Mouse (Mus musculus): ENCODE data around the gene Htr2b.

Gene Htr2b

DNA sequence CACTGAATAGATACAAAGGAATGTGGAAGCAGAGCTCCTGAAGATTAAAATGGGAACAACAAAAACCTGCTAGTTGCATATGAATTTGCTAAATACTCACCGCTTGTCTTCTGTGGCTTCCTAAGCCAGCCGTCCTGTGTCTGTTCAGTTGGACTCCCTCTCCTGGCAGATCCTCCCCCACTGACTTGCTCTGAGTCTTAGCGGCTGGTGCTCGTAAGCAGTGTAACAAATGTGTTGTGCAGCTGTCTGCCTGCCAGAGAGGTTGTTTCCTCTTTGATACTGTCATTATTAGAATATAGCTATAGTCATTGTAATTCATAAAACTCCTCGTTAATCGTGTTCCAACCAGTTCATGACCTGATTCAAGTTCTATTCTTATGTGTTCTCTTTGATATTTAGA is at the start of gene Htr2b:
Htr2b (minus strand) TSS at position 192 of the 400 bp plus-strand sequence.
- peak; percentile 13 for DNase-seq (ENCODE audit: low spot score)

DNA sequence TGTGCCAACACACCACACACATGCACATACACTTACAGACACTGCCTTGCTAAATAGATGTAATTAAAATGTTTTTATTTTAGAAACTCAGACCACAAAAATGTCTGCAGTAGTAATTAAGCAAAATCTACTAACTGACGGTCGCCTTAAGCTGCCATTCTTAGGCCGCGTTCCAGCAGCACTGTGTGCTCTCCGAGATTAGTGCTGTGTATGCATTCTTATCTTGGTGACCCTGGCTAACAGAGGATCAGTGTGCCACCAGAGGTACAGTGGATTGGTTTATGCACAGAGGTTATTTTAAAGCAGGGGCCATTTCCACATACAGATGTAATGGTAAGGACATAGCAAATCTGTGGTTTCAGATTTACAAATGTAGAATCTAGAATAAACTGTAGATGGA is 49.3 kb upstream of the Htr2b start:
- no peak for DNase-seq (ENCODE audit: low spot score)

DNA sequence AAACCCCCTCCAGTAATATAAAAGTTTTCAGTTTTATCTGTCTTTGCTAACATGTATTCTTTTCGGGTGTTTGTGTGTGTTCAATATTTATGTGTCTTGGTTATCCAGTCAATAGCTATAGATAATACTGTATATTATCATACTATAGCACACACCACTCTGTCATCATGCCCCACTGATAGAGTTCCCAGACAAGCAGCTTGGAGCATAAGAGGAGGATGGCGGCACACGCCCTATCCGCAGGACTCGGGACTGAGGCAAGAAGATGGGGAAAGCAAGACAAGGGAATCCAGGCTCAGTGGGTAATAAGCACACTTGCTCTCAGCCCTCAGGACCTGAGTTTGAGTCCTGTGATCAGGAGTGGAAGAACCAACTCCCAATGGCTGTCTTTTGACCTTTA is 48.7 kb upstream of the Htr2b start:
- no peak for DNase-seq (ENCODE audit: low spot score)

DNA sequence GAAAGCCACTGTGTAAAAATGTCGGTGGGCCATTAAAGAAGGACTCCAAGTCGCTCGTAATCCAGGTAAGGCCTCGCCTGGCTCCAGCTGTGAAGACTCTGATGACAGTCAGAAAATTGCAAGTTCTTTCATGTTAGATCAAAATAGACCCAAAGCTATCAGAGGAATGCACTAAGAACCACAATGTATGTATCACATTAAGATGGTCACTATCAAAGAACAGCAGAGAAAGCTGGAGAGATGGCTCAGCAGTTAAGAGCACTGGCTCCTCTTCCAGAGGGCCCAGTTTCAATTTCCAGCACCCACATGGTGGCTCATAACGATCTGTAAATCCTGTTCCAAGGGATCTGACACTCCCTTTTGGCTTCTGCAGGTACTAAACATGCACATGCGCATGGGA is 48.3 kb upstream of the Htr2b start:
- DNase-seq (ENCODE audit: low spot score), result no peak

DNA sequence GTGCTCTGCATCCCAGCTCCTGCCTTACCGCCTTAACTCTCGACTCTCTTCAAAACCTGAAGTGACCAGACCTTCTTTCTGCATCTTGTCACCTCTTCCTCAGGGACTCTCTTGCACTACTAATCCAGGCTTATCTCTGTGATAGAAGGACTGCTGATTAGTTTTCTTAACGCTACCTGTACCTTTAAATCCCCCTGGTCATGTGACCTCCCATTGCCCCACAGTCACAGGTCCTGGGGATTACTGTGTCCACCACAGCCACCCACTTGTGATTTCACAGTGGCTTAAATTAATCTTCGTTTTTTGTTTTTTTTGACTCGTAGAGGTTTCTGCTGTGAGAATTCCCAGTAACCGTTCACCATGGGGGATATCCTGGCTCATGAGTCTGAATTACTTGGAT is 44.8 kb upstream of the Htr2b start:
- no peak for DNase-seq (ENCODE audit: low spot score)

DNA sequence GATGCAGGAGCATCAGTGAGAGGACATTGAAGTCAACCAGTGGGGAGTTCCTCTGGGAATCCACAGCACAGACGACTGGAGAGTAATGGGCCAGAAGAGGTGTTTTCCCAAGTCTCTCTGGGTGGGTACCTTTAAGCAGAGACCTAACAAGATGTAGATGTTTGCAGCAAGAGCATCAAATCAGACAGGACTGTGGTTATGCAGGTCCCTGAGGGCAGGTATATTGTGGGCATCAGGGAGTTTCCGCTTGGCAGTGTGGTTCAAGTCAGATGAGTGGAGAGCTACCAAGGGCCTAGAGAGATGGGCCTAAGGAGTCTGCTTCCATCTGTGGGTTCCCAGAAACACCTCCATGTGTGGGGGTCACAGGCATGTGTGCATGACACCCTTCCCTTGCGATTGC is 44.3 kb upstream of the Htr2b start:
- DNase-seq (ENCODE audit: low spot score), result no peak

DNA sequence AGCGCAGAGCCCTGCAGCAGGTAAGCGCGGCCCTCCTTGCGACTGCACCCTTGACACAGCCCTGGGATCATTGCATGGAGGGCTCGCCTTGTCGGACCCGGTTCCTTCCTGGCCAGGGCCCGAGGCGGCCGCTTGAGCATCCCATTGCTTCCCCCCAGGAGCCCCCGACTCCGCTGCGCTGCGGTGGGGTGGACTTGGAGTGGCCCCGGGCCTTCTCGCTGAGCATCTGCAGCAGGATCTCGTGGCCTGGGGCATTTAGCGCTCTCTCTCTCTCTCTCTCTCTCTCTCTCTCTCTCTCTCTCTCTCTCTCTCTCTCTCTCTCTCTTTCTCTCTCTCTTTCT is 43.0 kb upstream of the Htr2b start:
- no peak for DNase-seq (ENCODE audit: low spot score)

DNA sequence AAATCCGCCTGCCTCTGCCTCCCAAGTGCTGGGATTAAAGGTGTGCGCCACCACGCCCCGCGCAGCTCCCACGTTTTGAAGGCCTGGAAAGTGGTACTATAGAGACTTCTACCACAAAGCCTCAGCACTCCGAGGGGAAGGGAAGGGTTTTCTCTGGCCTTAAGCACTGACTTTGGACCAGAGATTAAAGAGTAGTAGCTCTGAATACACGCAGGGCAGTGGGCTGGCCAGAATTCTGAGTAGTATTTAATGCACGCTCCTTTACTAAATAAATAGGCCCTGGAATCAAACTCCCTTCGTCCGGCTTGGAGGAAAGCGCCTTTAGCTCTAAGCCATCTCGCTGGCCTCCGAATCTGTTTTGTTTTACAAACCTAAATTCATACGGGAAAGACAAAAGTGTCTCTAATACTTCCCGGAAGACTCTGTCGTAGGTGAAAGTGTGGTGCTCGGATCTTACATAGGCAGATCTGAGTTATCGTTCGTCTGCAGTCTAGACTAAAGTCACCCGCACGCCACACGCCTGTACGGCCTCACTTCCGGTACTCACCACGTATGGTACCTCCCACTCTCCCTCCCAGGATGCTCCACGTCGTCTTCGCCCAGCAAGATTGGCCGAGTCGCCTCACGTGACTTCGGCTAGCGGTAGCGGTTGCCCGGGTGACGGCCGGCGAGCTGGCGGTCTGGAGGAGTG is 42.5 kb upstream of the Htr2b start, which contains the start of gene Armc9:
Armc9 (plus strand) TSS at position 648 of the 691 bp plus-strand sequence.
- peak; percentile 93 for DNase-seq (ENCODE audit: low spot score)

DNA sequence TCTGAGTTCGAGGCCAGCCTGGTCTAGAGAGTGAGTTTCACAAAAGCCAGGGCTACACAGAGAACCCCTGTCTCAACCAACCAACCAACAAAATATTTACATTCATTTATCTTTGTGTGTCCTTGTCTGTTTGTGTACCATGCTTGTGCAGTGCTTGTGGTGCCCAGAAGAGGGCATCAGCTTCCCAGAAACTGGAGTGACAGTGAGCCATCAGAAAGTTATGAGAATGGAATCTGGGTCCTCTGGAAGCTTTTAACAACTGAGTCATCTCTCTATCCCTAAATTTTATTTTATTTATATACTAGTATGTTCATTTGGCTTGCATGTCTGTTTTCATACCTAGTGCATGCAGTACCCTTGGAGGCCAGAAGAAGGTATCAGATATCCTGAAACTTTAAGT is 40.8 kb upstream of the Htr2b start:
- no peak for DNase-seq (ENCODE audit: low spot score)

DNA sequence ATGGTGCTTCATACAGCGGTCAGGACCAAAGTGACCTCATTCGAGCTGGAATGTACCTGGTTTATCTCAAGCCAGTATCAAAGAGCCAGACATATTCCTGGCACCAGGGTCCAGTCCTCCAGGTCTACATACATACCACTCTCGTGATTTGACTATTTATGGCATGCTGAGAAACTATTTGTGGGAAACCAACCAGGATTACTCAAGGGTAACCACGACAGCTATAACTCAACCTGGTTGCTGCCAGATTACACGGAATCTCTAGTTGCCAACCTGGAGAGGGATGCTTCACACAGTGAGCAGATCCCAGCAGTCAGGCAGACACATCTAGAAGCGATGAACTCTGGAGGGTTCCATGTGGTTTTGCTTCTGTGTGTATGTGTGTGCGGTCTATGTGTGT is 39.6 kb upstream of the Htr2b start:
- DNase-seq (ENCODE audit: low spot score), result no peak

DNA sequence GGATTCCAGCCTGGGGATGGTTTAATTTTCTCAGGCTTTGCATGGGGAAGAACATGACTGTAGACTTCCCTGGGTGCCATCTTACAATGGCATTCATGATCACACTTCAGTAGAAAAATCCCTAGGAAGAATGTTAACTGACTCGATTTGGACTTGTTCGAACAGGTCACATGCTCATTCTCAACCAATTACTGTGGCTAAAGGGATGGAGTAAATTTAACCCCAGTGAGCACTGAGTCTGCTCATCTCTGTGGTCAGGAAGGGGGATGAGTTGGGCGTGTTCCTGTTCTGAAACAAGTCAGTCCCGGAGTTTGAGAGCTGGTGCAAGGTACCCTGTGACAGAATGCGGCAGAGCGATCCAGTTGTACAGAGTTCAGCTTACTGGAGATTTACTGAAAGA is 39.2 kb upstream of the Htr2b start:
- no peak for DNase-seq (ENCODE audit: low spot score)

DNA sequence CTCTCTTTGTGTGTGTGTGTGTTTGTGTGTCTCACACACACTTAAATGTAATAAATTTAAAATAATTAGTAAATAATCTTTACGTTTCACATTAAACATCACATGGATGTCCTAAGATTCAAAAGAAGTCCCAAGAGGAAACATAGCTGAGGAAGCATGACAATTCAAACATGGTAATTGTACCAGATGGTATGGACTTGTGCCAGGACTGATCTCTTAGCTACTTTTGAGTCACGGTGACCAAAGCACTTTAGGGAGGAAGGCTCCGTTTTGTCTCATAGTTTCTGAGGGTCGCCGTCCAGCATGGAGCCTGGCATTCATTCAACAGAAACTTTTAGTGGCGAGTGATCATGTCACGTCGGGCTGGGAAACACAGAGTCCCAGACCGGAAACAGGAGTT is 36.4 kb upstream of the Htr2b start:
- DNase-seq (ENCODE audit: low spot score), result no peak

DNA sequence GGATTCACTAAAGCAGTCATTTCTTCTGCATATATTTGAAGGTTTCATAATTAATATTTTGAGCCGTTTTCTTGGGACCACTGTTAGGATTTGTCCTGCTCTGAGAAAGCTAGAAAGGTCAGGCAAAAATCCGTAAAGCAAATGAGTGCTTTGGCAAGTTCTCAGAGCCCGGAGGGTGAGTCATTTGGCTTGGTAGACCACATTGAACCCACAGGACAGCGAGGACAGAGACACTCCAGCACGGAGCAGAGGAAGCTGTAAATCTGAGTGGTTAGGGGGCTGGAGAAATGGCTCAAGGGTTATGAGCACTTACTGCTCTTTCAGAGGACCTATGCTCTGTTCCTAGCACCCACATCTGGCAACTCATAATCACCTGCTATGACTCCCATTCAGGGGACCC is 35.8 kb upstream of the Htr2b start:
- DNase-seq (ENCODE audit: low spot score), result no peak

DNA sequence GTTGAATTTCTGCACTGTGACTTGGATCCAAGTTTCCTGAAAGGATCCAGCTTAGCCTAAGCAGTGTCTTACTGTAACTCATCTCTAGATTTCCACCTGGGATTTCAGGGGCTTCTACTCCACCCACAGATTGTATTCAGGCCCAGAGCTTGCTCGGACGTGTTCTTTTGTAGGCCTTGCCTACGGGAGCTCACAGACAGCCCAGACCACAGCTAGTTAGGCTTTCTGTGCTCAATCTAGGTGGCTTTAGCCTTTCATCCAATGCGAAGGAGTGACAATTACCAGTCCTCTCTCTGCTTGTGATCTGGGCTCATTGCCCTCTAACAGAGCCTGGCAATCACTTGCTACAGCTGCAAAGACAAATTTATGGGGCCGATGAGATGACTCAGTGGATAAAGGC is 34.5 kb upstream of the Htr2b start:
- DNase-seq (ENCODE audit: low spot score), result no peak

DNA sequence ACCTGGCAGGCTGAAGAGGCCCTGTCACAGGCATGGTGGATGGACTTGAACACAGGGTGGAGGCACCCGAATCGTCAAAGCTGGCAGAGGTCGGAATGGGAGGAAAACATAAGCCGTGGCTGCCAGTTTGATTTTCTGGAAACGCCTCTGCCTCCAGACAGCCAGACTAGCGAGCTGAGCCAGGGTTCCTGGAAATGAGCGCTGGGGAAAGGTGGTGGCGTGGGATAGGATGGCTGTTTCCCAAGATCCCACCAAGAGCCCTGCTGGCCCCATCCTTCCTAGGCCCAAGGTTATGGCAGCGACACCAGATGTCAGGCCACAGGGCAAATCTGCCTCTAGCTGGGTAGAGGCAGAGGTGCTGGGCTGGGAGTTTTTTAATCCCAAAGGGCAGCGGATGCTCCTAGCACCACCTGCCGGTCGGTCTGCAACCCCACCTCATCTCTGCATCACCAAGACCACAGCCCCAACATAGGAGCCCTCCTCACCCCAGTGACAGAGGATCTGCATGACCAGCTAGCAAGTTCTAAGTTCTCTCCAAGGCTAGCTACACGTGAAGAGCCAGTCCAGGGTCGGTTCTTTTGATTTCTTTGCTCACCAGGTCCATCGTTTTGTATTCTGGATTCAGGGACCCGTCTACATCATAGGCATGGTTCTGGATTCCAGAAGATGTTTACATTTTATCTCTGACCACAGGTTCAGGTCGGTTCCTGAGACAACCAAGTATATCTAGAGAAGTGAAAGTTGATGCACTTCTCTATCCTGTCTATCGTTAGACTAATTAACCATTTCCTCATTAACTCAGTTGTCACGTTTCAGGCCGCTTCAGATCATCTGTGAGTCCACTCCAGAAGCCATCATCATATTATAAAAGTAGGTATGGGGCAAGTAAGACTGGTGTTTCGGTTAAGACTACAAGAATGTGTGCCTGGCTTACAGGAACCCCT is 32.5 kb upstream of the Htr2b start:
- DNase-seq (ENCODE audit: low spot score), result no peak

DNA sequence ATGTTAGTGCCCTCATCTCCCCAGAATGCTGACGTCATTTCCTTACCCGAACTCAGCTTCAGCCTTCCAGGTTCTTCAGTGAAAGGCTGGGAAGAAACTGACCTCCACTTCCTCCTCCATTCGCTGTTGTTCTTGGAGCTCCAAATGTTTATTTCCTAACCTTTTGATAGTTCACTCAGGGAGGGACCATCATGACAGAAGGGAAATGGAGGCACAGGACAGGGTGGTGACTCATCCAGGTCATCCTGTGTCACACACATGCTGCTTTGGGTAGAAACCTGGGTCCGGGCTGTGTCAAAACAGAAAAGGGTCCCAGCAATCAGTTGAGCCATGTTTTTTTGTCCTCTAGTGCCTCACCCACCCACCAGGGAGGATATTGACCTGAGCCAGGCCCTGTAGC is 31.4 kb upstream of the Htr2b start:
- DNase-seq (ENCODE audit: low spot score), result no peak

DNA sequence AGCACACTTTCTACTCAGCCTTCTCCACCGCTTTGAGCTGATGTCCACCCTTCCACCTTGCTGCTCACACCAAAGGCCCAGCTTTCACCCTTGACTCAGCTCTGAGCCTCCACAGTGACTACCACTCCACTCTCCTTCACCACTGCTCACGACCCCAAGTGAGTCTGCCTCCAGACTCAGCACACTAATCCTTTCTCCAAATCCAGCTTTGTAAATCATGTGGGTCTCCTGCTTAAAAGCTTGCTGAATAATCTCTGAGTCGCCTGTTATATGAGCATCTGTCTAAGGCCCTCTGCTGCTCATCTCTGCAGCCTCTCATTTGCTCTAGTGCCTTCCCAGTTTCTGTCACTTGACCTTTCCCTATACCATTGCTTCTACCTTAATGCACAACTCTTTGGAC is 29.3 kb upstream of the Htr2b start:
- DNase-seq (ENCODE audit: low spot score), result no peak

DNA sequence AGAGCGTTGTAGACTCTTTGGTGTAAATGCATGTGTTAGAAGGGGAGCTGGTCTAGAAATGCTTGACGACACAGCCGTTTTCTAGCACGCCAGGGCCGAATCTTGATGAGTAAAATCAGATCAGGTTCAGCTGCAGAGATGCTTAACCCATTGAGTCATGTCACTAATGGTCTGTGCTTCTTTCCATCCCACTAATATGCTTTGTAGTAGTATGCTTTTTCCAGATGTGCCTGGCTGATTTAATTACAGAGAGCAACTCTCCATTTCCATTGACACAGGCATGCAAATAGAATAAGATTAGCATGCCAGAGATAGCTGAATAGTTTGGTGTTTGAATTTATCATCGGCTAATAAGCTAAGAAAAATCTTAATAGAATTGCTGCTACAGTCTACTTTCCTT is 23.5 kb upstream of the Htr2b start:
- no peak for DNase-seq (ENCODE audit: low spot score)

DNA sequence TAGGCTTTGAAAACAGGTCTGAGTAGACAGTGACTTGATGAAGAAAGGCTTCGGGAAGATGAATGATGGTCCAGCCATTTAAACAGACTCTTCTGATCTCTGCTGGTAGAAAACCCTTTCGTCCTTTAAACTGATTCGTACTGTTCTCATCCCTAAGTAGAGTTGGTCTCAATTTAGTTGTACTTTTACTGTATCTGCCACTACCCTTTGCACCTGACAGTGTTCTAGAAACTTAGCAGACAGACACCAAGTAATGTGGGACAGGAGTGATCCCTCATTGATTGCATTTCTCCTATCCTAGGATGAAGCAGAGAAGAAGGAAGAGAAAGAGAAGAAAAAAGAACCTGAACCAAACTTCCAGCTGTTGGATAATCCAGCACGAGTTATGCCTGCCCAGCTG is 21.6 kb upstream of the Htr2b start, which contains the start of gene Gm21972:
Gm21972 (plus strand) TSS at position 301 of the 400 bp plus-strand sequence.
- no peak for DNase-seq (ENCODE audit: low spot score)

DNA sequence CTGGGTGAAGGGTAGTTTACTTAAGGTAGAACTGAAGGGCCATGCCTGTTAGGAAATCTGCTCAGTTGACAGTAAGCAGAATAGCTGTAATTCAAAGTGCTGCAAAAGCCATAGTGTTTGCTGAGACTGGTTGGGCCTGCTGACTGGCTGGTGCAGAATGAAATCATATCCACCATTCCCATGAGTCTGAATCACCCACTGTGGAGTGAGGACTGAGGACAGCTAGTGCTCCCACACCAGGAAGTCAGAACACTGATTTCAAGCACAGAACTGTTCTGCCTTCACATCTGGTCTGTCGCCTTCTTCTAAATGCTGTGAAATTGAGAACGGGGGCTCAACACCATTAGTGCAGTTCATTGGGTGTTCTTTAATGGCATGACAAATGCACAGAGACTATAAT is 14.3 kb upstream of the Htr2b start:
- no peak for DNase-seq (ENCODE audit: low spot score)

DNA sequence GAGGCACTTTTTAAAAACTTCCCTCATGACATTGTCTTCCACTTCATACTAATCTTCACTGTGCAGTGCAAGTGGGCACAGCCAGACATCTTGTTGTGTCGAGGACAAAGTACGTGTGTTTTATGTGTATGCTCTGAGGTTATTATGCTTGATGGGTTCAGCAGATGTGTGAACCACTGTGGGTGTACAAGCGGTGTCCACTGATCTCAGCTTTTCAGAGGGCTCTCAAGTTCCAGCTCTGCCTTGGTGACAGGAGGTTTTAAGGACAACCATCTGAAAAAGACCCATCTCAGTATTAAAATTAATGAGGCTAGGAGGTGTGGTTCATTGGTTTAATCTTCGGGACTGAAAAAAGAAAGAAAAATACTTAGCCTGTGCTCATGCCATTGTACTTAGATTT is 7.8 kb upstream of the Htr2b start:
- DNase-seq (ENCODE audit: low spot score), result no peak

DNA sequence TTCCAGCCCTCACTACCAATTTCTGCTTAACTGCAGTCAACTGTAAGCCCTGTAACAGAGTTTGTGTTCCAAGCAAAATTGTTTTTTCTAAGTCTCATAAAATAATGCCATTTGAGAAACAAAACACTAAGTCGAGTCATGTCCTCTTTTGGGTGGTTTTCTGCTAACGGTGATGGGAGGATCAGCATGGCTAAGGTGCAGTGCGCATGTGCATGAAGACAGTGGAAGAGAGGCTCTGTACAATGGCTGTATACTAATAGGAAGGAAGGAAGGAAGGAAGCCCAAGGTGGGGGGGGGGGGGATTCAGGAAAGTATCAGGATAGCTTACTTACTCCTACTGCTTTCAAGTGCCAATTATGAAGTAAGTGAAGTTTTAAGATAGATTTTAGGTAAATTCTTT is 2.4 kb upstream of the Htr2b start:
- no peak for DNase-seq (ENCODE audit: low spot score)

DNA sequence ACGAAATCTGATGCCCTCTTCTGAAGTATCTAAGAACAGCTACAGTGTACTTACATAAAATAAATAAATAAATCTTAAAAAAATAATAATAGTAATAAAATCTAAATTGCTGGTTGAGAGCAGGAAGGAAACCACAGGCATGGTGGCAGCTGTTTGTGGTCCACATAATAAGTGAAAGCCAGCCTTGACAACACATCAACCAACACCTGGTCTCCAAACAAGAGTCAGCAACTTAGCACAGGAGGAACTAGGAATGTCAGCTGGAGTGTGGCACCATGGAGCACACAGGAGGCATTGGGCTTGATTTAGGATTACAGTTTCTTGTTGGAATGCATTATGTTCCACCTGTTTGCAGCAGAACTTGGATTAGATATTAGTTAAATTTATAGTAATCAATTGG is 6.7 kb downstream of the Htr2b start:
- DNase-seq (ENCODE audit: low spot score), result no peak

DNA sequence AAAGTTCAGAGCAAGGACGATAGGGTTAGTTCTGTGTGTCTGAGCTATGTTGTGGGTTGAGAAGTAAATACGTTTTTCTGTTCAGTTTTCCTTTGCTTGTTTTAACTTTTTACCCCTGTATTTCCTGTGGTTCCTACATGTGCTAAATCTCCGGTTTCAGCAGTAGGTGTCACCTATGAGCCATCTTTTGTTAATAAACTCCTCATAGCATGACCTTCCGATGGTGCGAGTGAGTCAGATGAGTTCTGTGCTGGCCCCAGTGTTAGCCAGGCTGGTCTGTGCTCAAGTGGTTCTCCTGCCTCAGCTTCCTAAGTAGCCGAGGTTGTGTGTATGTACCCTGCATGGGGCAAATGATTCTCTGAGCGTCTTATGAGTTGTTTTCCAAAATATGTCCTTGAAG is 17.4 kb downstream of the Htr2b start:
- DNase-seq (ENCODE audit: low spot score), result no peak
